Comparison of ENCODE assay signal across 11 mouse cellular contexts in genomic region chr1:114039383-114039782, GRCm38 (mm10).
DNase-seq lines count a peak whose midpoint lies in the region; ATAC-seq and TF ChIP-seq lines count a peak whose summit lies in the region.
"Had no signal": no experiment of that assay in that cellular context is flagged by ENCODE, and none has a peak within 500 bp of the region (broad histone marks: within the 10 kb centered on the region; RNA-seq: fewer than 3 reads in every experiment).

No protein-coding gene starts in this region.

- no peak overlapping the region for H3ac ChIP-seq in C2C12 (ENCODE audit: control insufficient read depth, insufficient read length, low read depth)

- H3K36me3 ChIP-seq in intestine, embryonic 16.5 days (ENCODE audit: control insufficient read depth, insufficient read depth, low read length): no peaks in the 10 kb centered on the region
- H3K36me3 ChIP-seq in intestine, embryonic 15.5 days: no peaks in the 10 kb centered on the region
- H3K36me3 ChIP-seq in C2C12 (ENCODE audit: control insufficient read depth, insufficient read depth): no peaks in the 10 kb centered on the region
- H3K36me3 ChIP-seq in hindbrain, postnatal 0 days (ENCODE audit: insufficient read depth, low read length): no peaks in the 10 kb centered on the region
- H3K36me3 ChIP-seq: G1E had no signal

- no peak overlapping the region for H3K4me3 ChIP-seq in intestine, embryonic 16.5 days (ENCODE audit: low read length)
- no peak overlapping the region for H3K4me3 ChIP-seq in intestine, embryonic 15.5 days (replicated peaks)
- no peak overlapping the region for H3K4me3 ChIP-seq in C2C12 (ENCODE audit: insufficient read depth, poor library complexity, severe bottlenecking)
- no peak overlapping the region for H3K4me3 ChIP-seq in hindbrain, postnatal 0 days (ENCODE audit: low read length)

- no peaks in the 10 kb centered on the region for H3K4me1 ChIP-seq in intestine, embryonic 16.5 days (ENCODE audit: control insufficient read depth, insufficient read depth, low read length)
- H3K4me1 ChIP-seq in intestine, embryonic 15.5 days (replicated peaks): no peaks in the 10 kb centered on the region
- H3K4me1 ChIP-seq in hindbrain, postnatal 0 days (ENCODE audit: insufficient read depth, low read length): no peaks in the 10 kb centered on the region

- no peak for TF ChIP-seq CTCF in C2C12 (IDR thresholded peaks at IDR 0.05; ENCODE audit: control insufficient read depth, insufficient read depth, insufficient read length)
- no peak for TF ChIP-seq CTCF in hindbrain, postnatal 0 days (IDR thresholded peaks at IDR 0.05; ENCODE audit: low read depth)

- no peaks in the 10 kb centered on the region for H3K27me3 ChIP-seq in intestine, embryonic 16.5 days (replicated peaks; ENCODE audit: control insufficient read depth, insufficient read depth, low read length)
- H3K27me3 ChIP-seq in intestine, embryonic 15.5 days (replicated peaks): no peaks in the 10 kb centered on the region
- no peaks in the 10 kb centered on the region for H3K27me3 ChIP-seq in C2C12 (ENCODE audit: control insufficient read depth, insufficient read depth, insufficient read length)
- no peaks in the 10 kb centered on the region for H3K27me3 ChIP-seq in hindbrain, postnatal 0 days (ENCODE audit: insufficient read depth, low read length)

- H3K4me2 ChIP-seq in intestine, embryonic 16.5 days (ENCODE audit: low read depth, low read length): no peak overlapping the region
- no peak overlapping the region for H3K4me2 ChIP-seq in intestine, embryonic 15.5 days (replicated peaks)
- H3K4me2 ChIP-seq in hindbrain, postnatal 0 days (ENCODE audit: low read depth, low read length): no peak overlapping the region
- H3K4me2 ChIP-seq: midbrain, embryonic 11.5 days had no signal

- H3K9me3 ChIP-seq in intestine, embryonic 16.5 days (ENCODE audit: control insufficient read depth, low read length): no peaks in the 10 kb centered on the region
- no peaks in the 10 kb centered on the region for H3K9me3 ChIP-seq in intestine, embryonic 15.5 days
- no peaks in the 10 kb centered on the region for H3K9me3 ChIP-seq in hindbrain, postnatal 0 days (ENCODE audit: low read length)

- H3K79me2 ChIP-seq in C2C12 (ENCODE audit: control insufficient read depth, insufficient read depth): no peaks in the 10 kb centered on the region

- intact Hi-C loops in left cerebral cortex, postnatal 4 days (cut with DNase I): no loop called here

- 61% methylated on average over 1 of the region's 1 CpGs for WGBS in intestine, embryonic 16.5 days
- 58% methylated on average over 1 of the region's 1 CpGs for WGBS in intestine, embryonic 15.5 days
- WGBS in hindbrain, postnatal 0 days: 89% methylated on average over 1 of the region's 1 CpGs

- ATAC-seq in intestine, embryonic 16.5 days: 0 out of 2 replicates have a peak, but pooled peaks have one; percentile 21
- no peak for ATAC-seq in intestine, embryonic 15.5 days
- no peak for ATAC-seq in hindbrain, postnatal 0 days

- H3K9ac ChIP-seq in intestine, embryonic 16.5 days (ENCODE audit: low read depth, low read length): no peak overlapping the region
- no peak overlapping the region for H3K9ac ChIP-seq in intestine, embryonic 15.5 days
- H3K9ac ChIP-seq in hindbrain, postnatal 0 days (replicated peaks; ENCODE audit: low read length): no peak overlapping the region

- DNase-seq in adrenal gland, adult 8-10 months: peak; percentile 53
- peak; percentile 1 to 2 for DNase-seq in kidney, postnatal 36 days
- no peak for DNase-seq in left cerebral cortex, postnatal 4 days
- DNase-seq in hindbrain, postnatal 0 days (ENCODE audit: low spot score): no peak
- DNase-seq: cerebellum, adult 9-10 months; thymus, adult 18-20 months had no signal

- H3K79me3 ChIP-seq in C2C12 (ENCODE audit: low read depth): no peaks in the 10 kb centered on the region

- H3K27ac ChIP-seq in intestine, embryonic 16.5 days (ENCODE audit: low read length): no peak overlapping the region
- no peak overlapping the region for H3K27ac ChIP-seq in intestine, embryonic 15.5 days
- H3K27ac ChIP-seq in hindbrain, postnatal 0 days: no peak overlapping the region

TF ChIP-seq in C2C12, 6 proteins besides CTCF, POLR2A, EP300 and RAD21:
- TF ChIP-seq MAX (IDR thresholded peaks at IDR 0.05) (no peak), FOSL1 (IDR thresholded peaks at IDR 0.05; ENCODE audit: insufficient read depth, low read length, poor library complexity, severe bottlenecking) (peak; percentile 68)
TF ChIP-seq in C2C12: peak in this region for 1.

Comparison
In these comparisons a context has a peak if more than half of its experiments do, and no peak if none do; other contexts are left out.
1. DNase-seq: peak in adrenal gland, adult 8-10 months (single experiment) and kidney, postnatal 36 days (2 of 2); none in left cerebral cortex, postnatal 4 days (single experiment) and hindbrain, postnatal 0 days (single experiment).